Mouse (Mus musculus) embryonic facial prominence, embryonic 11.5 days (tissue): ENCODE measurements around the gene Cd274. TPM values are rescaled to one million over a fixed set of nuclear protein-coding genes. Genes with fewer than 3 reads are reported as not detected.

Source experiments
- ATAC-seq: fragments of 200-750 bp; cut with Nextera tagmentation; replicated peaks from 2 replicates; pipeline ENCODE4 v1.8.0; 2017; ENCODE audit warnings: low read depth; ENCODE audit not compliant: insufficient number of reproducible peaks, low FRiP score, low TSS enrichment
- DNase-seq: peaks from one replicate; pipeline ENCODE4 v3.0.0-alpha.2; 2015; ENCODE audit warnings: low spot score
- H3K27ac ChIP-seq: fragments of 300-500 bp; sonication (generic); replicated peaks from 2 replicates; pipeline ENCODE4 v1.5.1; 2014; ENCODE audit warnings: mild to moderate bottlenecking, low read depth, low read length, control low read depth
- H3K27me3 ChIP-seq: fragments of 300-500 bp; sonication (generic); 2 replicates; pipeline ENCODE4 v1.6.1; 2014; ENCODE audit warnings: mild to moderate bottlenecking, low read length, moderate library complexity, mixed read lengths; ENCODE audit not compliant: control insufficient read depth, insufficient read depth
- H3K36me3 ChIP-seq: fragments of 300-500 bp; sonication (generic); replicated peaks from 2 replicates; pipeline ENCODE4 v1.6.1; 2014; ENCODE audit warnings: low read depth, mild to moderate bottlenecking, low read length, moderate library complexity, mixed read lengths; ENCODE audit not compliant: control insufficient read depth, insufficient read depth
- H3K4me1 ChIP-seq: fragments of 300-500 bp; sonication (generic); 2 replicates; pipeline ENCODE4 v1.6.1; 2014; ENCODE audit warnings: low read length, mixed read lengths; ENCODE audit not compliant: control insufficient read depth, insufficient read depth
- H3K4me2 ChIP-seq: fragments of 300-500 bp; sonication (generic); 2 replicates; pipeline ENCODE4 v1.6.1; 2014; ENCODE audit warnings: low read depth, mild to moderate bottlenecking, control low read depth, low read length, moderate library complexity
- H3K4me3 ChIP-seq: fragments of 300-500 bp; sonication (generic); 2 replicates; pipeline ENCODE4 v1.5.1; 2014; ENCODE audit warnings: low read depth, low read length, control low read depth
- H3K9ac ChIP-seq: fragments of 300-500 bp; sonication (generic); replicated peaks from 2 replicates; pipeline ENCODE4 v1.6.1; 2014; ENCODE audit warnings: mild to moderate bottlenecking, control low read depth, low read length
- H3K9me3 ChIP-seq: fragments of 300-500 bp; sonication (generic); replicated peaks from 2 replicates; pipeline ENCODE4 v1.6.1; 2016; ENCODE audit warnings: mild to moderate bottlenecking, low read length, inconsistent platforms, mixed read lengths; ENCODE audit not compliant: control insufficient read depth
- WGBS: fragments of 180-500 bp; shearing (Covaris S2); extraction: QIAGEN DNeasy Blood & Tissue Kit; methylation state at CpG from one replicate; pipeline ENCODE4 v1.1.7; 2014; 5-methylcytosine and 5-hydroxymethylcytosine counted together
- polyA plus RNA-seq: library from polyadenylated mRNA; unstranded; fragments of >200 nt; fragmentation: Nextera tagmentation; extraction: Ambion mirVana; gene quantifications from 2 replicates; pipeline ENCODE4 v1.2.1, GENCODE M21; 2014

Cd274 gene
- polyA plus RNA-seq, 1 experiment from 2014 or later = 0.25 TPM

GRCm38 (mm10) chr19:29368671-29369309 lies 1.5 kb downstream of the Cd274 start:
- DNase-seq (no peak), ATAC-seq (no peak)
- no peak overlapping the region for H3K9ac ChIP-seq
- WGBS = 68% methylated on average over 3 of the region's 3 CpGs
- no peaks in the 10 kb centered on the region for H3K9me3 ChIP-seq
- no peak overlapping the region for H3K27ac ChIP-seq
- no peaks in the 10 kb centered on the region for H3K36me3 ChIP-seq
- H3K4me2 ChIP-seq = no peak overlapping the region
- no peaks in the 10 kb centered on the region for H3K4me1 ChIP-seq
- H3K27me3 ChIP-seq = no peaks in the 10 kb centered on the region
- no peak overlapping the region for H3K4me3 ChIP-seq

GRCm38 (mm10) chr19:29370112-29370511 lies 2.9 kb downstream of the Cd274 start:
- no peak for ATAC-seq
- Histone ChIP-seq H3K9me3 (no peaks in the 10 kb centered on the region), H3K27me3 (no peaks in the 10 kb centered on the region), H3K4me1 (no peaks in the 10 kb centered on the region), H3K4me2 (no peak overlapping the region), H3K4me3 (no peak overlapping the region), H3K36me3 (no peaks in the 10 kb centered on the region), H3K9ac (no peak overlapping the region), H3K27ac (no peak overlapping the region)
- no peak for DNase-seq
- 66% methylated on average over 12 of the region's 12 CpGs for WGBS

GRCm38 (mm10) chr19:29370545-29371283 lies 3.5 kb downstream of the Cd274 start:
- Histone ChIP-seq H3K9me3 (no peaks in the 10 kb centered on the region), H3K9ac (no peak overlapping the region), H3K4me3 (no peak overlapping the region), H3K27me3 (no peaks in the 10 kb centered on the region), H3K4me1 (no peaks in the 10 kb centered on the region), H3K4me2 (no peak overlapping the region), H3K36me3 (no peaks in the 10 kb centered on the region), H3K27ac (no peak overlapping the region)
- ATAC-seq = no peak
- DNase-seq = no peak
- 90% methylated on average over 7 of the region's 7 CpGs for WGBS

- DNase-seq = no peak
- no peak overlapping the region for H3K27ac ChIP-seq
- no peaks in the 10 kb centered on the region for H3K36me3 ChIP-seq
- H3K9ac ChIP-seq = no peak overlapping the region
- H3K27me3 ChIP-seq = no peaks in the 10 kb centered on the region
- no peaks in the 10 kb centered on the region for H3K4me1 ChIP-seq
- no peak for ATAC-seq
- WGBS = 85% methylated on average over 18 of the region's 18 CpGs
- no peaks in the 10 kb centered on the region for H3K9me3 ChIP-seq
- H3K4me3 ChIP-seq = no peak overlapping the region
- no peak overlapping the region for H3K4me2 ChIP-seq
Observed at GRCm38 (mm10) chr19:29371284-29372081, 4.2 kb downstream of the Cd274 start.

- Histone ChIP-seq H3K36me3 (no peaks in the 10 kb centered on the region), H3K27me3 (no peaks in the 10 kb centered on the region)
- WGBS = 76% methylated on average over 4 of the region's 4 CpGs
Observed at GRCm38 (mm10) chr19:29372138-29372537, 4.9 kb downstream of the Cd274 start.

GRCm38 (mm10) chr19:29372621-29373020 lies 5.4 kb downstream of the Cd274 start:
- Histone ChIP-seq H3K4me1 (no peaks in the 10 kb centered on the region), H3K9me3 (no peaks in the 10 kb centered on the region), H3K27ac (no peak overlapping the region), H3K4me2 (no peak overlapping the region), H3K9ac (no peak overlapping the region), H3K4me3 (no peak overlapping the region), H3K27me3 (no peaks in the 10 kb centered on the region), H3K36me3 (no peaks in the 10 kb centered on the region)
- no peak for ATAC-seq
- WGBS = 75% methylated on average over 3 of the region's 3 CpGs
- no peak for DNase-seq

More at GRCm38 (mm10) chr19:29372138-29372537, 4.9 kb downstream of the Cd274 start:
- ATAC-seq = no peak
- Histone ChIP-seq H3K4me1 (no peaks in the 10 kb centered on the region), H3K9ac (no peak overlapping the region), H3K9me3 (no peaks in the 10 kb centered on the region), H3K27ac (no peak overlapping the region), H3K4me3 (no peak overlapping the region), H3K4me2 (no peak overlapping the region)
- DNase-seq = no peak

GRCm38 (mm10) chr19:29373438-29373837 lies 6.2 kb downstream of the Cd274 start:
- H3K9me3 ChIP-seq = no peaks in the 10 kb centered on the region
- no peak overlapping the region for H3K4me2 ChIP-seq
- H3K27ac ChIP-seq = no peak overlapping the region
- no peak overlapping the region for H3K4me3 ChIP-seq
- H3K9ac ChIP-seq = no peak overlapping the region
- no peaks in the 10 kb centered on the region for H3K4me1 ChIP-seq
- 38% methylated on average over 11 of the region's 11 CpGs for WGBS
- H3K36me3 ChIP-seq = no peaks in the 10 kb centered on the region
- no peak for DNase-seq
- ATAC-seq = no peak
- no peaks in the 10 kb centered on the region for H3K27me3 ChIP-seq

- DNase-seq (no peak), ATAC-seq (no peak)
- no peak overlapping the region for H3K27ac ChIP-seq
- H3K4me3 ChIP-seq = no peak overlapping the region
- H3K27me3 ChIP-seq = no peaks in the 10 kb centered on the region
- no peaks in the 10 kb centered on the region for H3K36me3 ChIP-seq
- H3K4me1 ChIP-seq = no peaks in the 10 kb centered on the region
- H3K4me2 ChIP-seq = no peak overlapping the region
- no peaks in the 10 kb centered on the region for H3K9me3 ChIP-seq
- no peak overlapping the region for H3K9ac ChIP-seq
- 91% methylated on average over 9 of the region's 9 CpGs for WGBS
Observed at GRCm38 (mm10) chr19:29374947-29375346, 7.7 kb downstream of the Cd274 start.
